Mouse (Mus musculus): ENCODE measurements around the gene Trappc2l. TPM values are rescaled to one million over a fixed set of nuclear protein-coding genes. Genes with fewer than 3 reads are reported as not detected.

The Trappc2l gene
- polyA plus RNA-seq, 1 experiment from 2014 or later, result 101 TPM

GRCm38 (mm10) chr8:122652643-122653042 lies 41.2 kb downstream of the Trappc2l start:
- WGBS, result 80% methylated on average over 6 of the region's 6 CpGs
- Histone ChIP-seq H3K27me3 (ENCODE audit: control insufficient read depth, insufficient read depth, low read depth, low read length) (no peaks in the 10 kb centered on the region), H3K4me2 (ENCODE audit: low read length) (no peak overlapping the region), H3K4me1 (ENCODE audit: control insufficient read depth, insufficient read depth, low read length) (0 out of 2 replicates have a peak, but pooled peaks cover 2% of the 10 kb centered on the region), H3K27ac (ENCODE audit: low read length) (no peak overlapping the region), H3K4me3 (ENCODE audit: low read depth, low read length) (no peak overlapping the region), H3K9me3 (replicated peaks; ENCODE audit: control insufficient read depth, low read length, poor library complexity, severe bottlenecking) (no peaks in the 10 kb centered on the region), H3K9ac (ENCODE audit: low read depth, low read length) (no peak overlapping the region), H3K36me3 (ENCODE audit: control insufficient read depth, insufficient read depth, low read length) (peaks cover 6% of the 10 kb centered on the region)
- ATAC-seq, result no peak

- no peak overlapping the region for H3K4me2 ChIP-seq (ENCODE audit: low read length)
- H3K4me1 ChIP-seq (ENCODE audit: control insufficient read depth, insufficient read depth, low read length), result 0 out of 2 replicates have a peak, but pooled peaks cover 2% of the 10 kb centered on the region
- no peaks in the 10 kb centered on the region for H3K9me3 ChIP-seq (replicated peaks; ENCODE audit: control insufficient read depth, low read length, poor library complexity, severe bottlenecking)
- no peak overlapping the region for H3K4me3 ChIP-seq (ENCODE audit: low read depth, low read length)
- H3K9ac ChIP-seq (ENCODE audit: low read depth, low read length), result no peak overlapping the region
- WGBS, result 81% methylated on average over 7 of the region's 7 CpGs
- no peaks in the 10 kb centered on the region for H3K27me3 ChIP-seq (ENCODE audit: control insufficient read depth, insufficient read depth, low read depth, low read length)
- no peaks in the 10 kb centered on the region for H3K36me3 ChIP-seq (ENCODE audit: control insufficient read depth, insufficient read depth, low read length)
- H3K27ac ChIP-seq (ENCODE audit: low read length), result no peak overlapping the region
- ATAC-seq, result no peak
Measured at GRCm38 (mm10) chr8:122654768-122655167, 43.3 kb downstream of the Trappc2l start.

DNA sequence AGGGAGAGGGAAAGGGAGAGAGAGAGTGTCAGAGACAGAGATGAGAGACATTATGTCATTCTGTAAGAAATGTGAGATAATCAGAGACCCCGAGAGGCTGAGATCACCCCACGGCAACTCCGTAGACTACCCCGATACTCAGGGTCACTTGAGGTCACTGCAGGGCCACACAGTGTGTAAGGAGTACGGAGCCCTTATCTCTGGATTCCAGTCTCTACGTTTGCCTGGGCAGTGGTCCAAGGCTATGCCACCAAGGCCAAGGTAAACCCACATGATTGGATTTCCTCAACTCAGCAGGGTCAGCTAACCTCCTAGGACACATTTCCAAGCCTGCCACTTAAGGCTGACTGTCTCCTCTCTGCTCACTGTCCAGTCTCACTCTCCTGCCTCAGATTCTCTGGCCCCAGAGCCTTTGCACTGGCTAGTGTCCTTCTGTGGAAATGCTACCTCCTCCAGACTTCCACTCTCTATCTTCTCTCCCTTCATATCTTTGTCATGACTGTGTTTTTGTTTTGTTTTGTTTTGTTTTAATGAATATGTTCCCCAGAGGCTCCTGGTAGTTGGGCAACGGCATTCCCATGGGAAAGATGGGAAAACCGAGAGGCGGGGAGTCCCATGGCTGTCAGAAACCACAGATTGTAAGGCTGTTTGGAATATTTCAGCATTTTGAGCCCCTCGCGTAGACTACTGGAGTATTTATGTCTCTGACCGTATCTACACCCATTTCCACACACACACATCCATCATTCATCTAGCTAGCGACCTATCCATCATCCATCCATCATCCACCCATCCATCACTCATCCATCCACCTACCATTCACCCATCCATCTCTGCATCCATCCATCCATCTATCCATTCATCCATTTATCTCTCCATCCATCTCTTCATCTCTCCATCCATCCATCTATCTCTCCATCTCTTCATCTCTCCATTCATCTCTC lies 44.9 kb downstream of the Trappc2l start:
- H3K36me3 ChIP-seq (ENCODE audit: control insufficient read depth, insufficient read depth, low read length), result no peaks in the 10 kb centered on the region
- H3K9me3 ChIP-seq (replicated peaks; ENCODE audit: control insufficient read depth, low read length, poor library complexity, severe bottlenecking), result no peaks in the 10 kb centered on the region
- 82% methylated on average over 13 of the region's 13 CpGs for WGBS
- H3K9ac ChIP-seq (ENCODE audit: low read depth, low read length), result no peak overlapping the region
- H3K27me3 ChIP-seq (ENCODE audit: control insufficient read depth, insufficient read depth, low read depth, low read length), result no peaks in the 10 kb centered on the region
- H3K4me2 ChIP-seq (ENCODE audit: low read length), result no peak overlapping the region
- no peak overlapping the region for H3K4me3 ChIP-seq (ENCODE audit: low read depth, low read length)
- H3K4me1 ChIP-seq (ENCODE audit: control insufficient read depth, insufficient read depth, low read length), result peaks cover 6% of the 10 kb centered on the region; the same call in 1 of the 2 replicates
- ATAC-seq, result no peak
- no peak overlapping the region for H3K27ac ChIP-seq (ENCODE audit: low read length)

- Histone ChIP-seq H3K4me3 (ENCODE audit: low read depth, low read length) (no peak overlapping the region), H3K9me3 (replicated peaks; ENCODE audit: control insufficient read depth, low read length, poor library complexity, severe bottlenecking) (no peaks in the 10 kb centered on the region), H3K9ac (ENCODE audit: low read depth, low read length) (no peak overlapping the region), H3K4me2 (ENCODE audit: low read length) (no peak overlapping the region), H3K36me3 (ENCODE audit: control insufficient read depth, insufficient read depth, low read length) (no peaks in the 10 kb centered on the region), H3K27ac (ENCODE audit: low read length) (no peak overlapping the region), H3K27me3 (ENCODE audit: control insufficient read depth, insufficient read depth, low read depth, low read length) (no peaks in the 10 kb centered on the region), H3K4me1 (ENCODE audit: control insufficient read depth, insufficient read depth, low read length) (peaks cover 5% of the 10 kb centered on the region; the same call in 1 of the 2 replicates)
- 66% methylated on average over 10 of the region's 10 CpGs for WGBS
- no peak for ATAC-seq
Measured at GRCm38 (mm10) chr8:122658149-122658806, 46.8 kb downstream of the Trappc2l start.

DNA sequence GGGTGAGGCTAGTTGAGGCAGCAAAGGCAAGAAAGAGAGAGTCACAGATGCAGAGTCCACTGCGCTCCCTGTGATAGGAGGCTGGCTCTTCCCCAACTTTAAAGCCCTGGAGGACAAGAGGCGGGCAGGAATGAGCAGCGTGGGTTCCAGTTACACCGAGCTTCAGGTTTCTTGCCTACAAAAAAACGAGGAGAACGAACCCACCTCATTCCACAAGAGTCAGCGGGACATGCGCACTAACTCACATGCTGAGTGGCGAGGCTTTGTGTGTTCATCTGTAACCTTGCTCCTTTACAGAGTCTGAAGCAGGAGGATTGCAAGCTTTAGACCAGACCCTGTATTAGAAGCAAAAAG lies 47.3 kb downstream of the Trappc2l start:
- no peak for ATAC-seq
- 80% methylated on average over 9 of the region's 9 CpGs for WGBS
- Histone ChIP-seq H3K9ac (ENCODE audit: low read depth, low read length) (no peak overlapping the region), H3K4me3 (ENCODE audit: low read depth, low read length) (no peak overlapping the region), H3K9me3 (replicated peaks; ENCODE audit: control insufficient read depth, low read length, poor library complexity, severe bottlenecking) (no peaks in the 10 kb centered on the region), H3K27ac (ENCODE audit: low read length) (no peak overlapping the region), H3K4me1 (ENCODE audit: control insufficient read depth, insufficient read depth, low read length) (peaks cover 5% of the 10 kb centered on the region; the same call in 1 of the 2 replicates), H3K27me3 (ENCODE audit: control insufficient read depth, insufficient read depth, low read depth, low read length) (no peaks in the 10 kb centered on the region), H3K36me3 (ENCODE audit: control insufficient read depth, insufficient read depth, low read length) (no peaks in the 10 kb centered on the region), H3K4me2 (ENCODE audit: low read length) (no peak overlapping the region)

DNA sequence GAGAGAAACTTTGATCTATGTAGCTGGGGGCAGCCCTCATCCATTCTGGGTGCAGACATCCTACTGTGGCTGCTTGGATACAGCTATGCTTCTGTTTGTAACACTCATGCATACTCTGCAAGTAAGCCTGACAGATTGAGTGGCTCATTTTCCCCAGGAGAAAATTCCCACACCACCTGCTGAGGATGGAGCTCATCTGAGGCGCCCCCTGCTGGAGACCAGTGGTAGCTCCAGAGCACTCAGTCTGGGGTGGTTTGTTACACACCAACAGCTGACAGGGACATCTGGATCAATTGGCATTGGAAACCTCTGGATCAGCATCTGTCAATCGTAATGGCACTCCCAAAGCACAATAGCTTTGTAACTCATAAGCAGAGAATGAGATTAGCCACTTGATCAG lies 48.6 kb downstream of the Trappc2l start:
- no peak for ATAC-seq
- H3K9me3 ChIP-seq (replicated peaks; ENCODE audit: control insufficient read depth, low read length, poor library complexity, severe bottlenecking), result no peaks in the 10 kb centered on the region
- no peaks in the 10 kb centered on the region for H3K27me3 ChIP-seq (ENCODE audit: control insufficient read depth, insufficient read depth, low read depth, low read length)
- H3K4me2 ChIP-seq (ENCODE audit: low read length), result no peak overlapping the region
- no peak overlapping the region for H3K4me3 ChIP-seq (ENCODE audit: low read depth, low read length)
- no peak overlapping the region for H3K9ac ChIP-seq (ENCODE audit: low read depth, low read length)
- WGBS, result 69% methylated on average over 2 of the region's 2 CpGs
- no peaks in the 10 kb centered on the region for H3K36me3 ChIP-seq (ENCODE audit: control insufficient read depth, insufficient read depth, low read length)
- no peak overlapping the region for H3K27ac ChIP-seq (ENCODE audit: low read length)
- peaks cover 8% of the 10 kb centered on the region; the same call in 1 of the 2 replicates for H3K4me1 ChIP-seq (ENCODE audit: control insufficient read depth, insufficient read depth, low read length)

DNA sequence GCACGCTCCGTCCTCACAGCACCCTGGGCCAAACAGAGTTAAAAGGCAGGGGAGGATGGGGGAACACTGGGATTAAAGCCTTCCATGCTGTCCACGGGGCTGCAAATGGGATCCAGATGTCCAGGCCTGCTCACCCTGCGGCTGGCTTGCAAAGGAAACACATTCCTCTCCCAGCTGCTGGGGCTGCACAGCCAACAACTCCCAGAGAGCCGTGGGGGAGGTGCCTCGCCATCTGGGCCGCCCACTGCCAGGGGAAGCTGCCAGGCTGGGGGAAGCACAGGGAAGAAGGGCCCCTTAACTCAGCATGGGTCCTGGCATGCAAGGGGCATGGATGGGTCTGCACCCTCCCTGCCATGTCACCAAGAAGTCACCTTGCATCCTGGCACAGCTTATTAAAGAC lies 49.7 kb downstream of the Trappc2l start:
- no peak overlapping the region for H3K4me3 ChIP-seq (ENCODE audit: low read depth, low read length)
- ATAC-seq, result no peak
- H3K36me3 ChIP-seq (ENCODE audit: control insufficient read depth, insufficient read depth, low read length), result no peaks in the 10 kb centered on the region
- H3K27ac ChIP-seq (ENCODE audit: low read length), result no peak overlapping the region; the same call in 1 of the 2 replicates
- peaks cover 19% of the 10 kb centered on the region for H3K4me1 ChIP-seq (ENCODE audit: control insufficient read depth, insufficient read depth, low read length)
- no peaks in the 10 kb centered on the region for H3K27me3 ChIP-seq (ENCODE audit: control insufficient read depth, insufficient read depth, low read depth, low read length)
- H3K9me3 ChIP-seq (replicated peaks; ENCODE audit: control insufficient read depth, low read length, poor library complexity, severe bottlenecking), result no peaks in the 10 kb centered on the region
- H3K4me2 ChIP-seq (ENCODE audit: low read length), result no peak overlapping the region
- WGBS, result 30% methylated on average over 7 of the region's 7 CpGs
- H3K9ac ChIP-seq (ENCODE audit: low read depth, low read length), result peak overlapping the region; percentile 31; the same call in 1 of the 2 replicates

GRCm38 (mm10) chr8:122661894-122662293 lies 50.5 kb downstream of the Trappc2l start:
- peaks cover 26% of the 10 kb centered on the region for H3K4me1 ChIP-seq (ENCODE audit: control insufficient read depth, insufficient read depth, low read length)
- WGBS, result 79% methylated on average over 2 of the region's 2 CpGs
- H3K4me3 ChIP-seq (ENCODE audit: low read depth, low read length), result no peak overlapping the region
- no peaks in the 10 kb centered on the region for H3K27me3 ChIP-seq (ENCODE audit: control insufficient read depth, insufficient read depth, low read depth, low read length)
- no peaks in the 10 kb centered on the region for H3K36me3 ChIP-seq (ENCODE audit: control insufficient read depth, insufficient read depth, low read length)
- no peak for ATAC-seq
- no peaks in the 10 kb centered on the region for H3K9me3 ChIP-seq (replicated peaks; ENCODE audit: control insufficient read depth, low read length, poor library complexity, severe bottlenecking)
- H3K9ac ChIP-seq (ENCODE audit: low read depth, low read length), result no peak overlapping the region
- no peak overlapping the region for H3K4me2 ChIP-seq (ENCODE audit: low read length)
- no peak overlapping the region for H3K27ac ChIP-seq (ENCODE audit: low read length)

GRCm38 (mm10) chr8:122663106-122663505 lies 51.7 kb downstream of the Trappc2l start:
- Histone ChIP-seq H3K36me3 (ENCODE audit: control insufficient read depth, insufficient read depth, low read length) (no peaks in the 10 kb centered on the region), H3K4me3 (ENCODE audit: low read depth, low read length) (no peak overlapping the region), H3K9ac (ENCODE audit: low read depth, low read length) (no peak overlapping the region), H3K27ac (ENCODE audit: low read length) (no peak overlapping the region), H3K4me2 (ENCODE audit: low read length) (no peak overlapping the region), H3K9me3 (replicated peaks; ENCODE audit: control insufficient read depth, low read length, poor library complexity, severe bottlenecking) (no peaks in the 10 kb centered on the region), H3K4me1 (ENCODE audit: control insufficient read depth, insufficient read depth, low read length) (peaks cover 33% of the 10 kb centered on the region), H3K27me3 (ENCODE audit: control insufficient read depth, insufficient read depth, low read depth, low read length) (no peaks in the 10 kb centered on the region)
- WGBS, result 82% methylated on average over 3 of the region's 3 CpGs
- ATAC-seq, result no peak

Data from midbrain, embryonic 16.5 days (tissue).